Mouse (Mus musculus): ENCODE measurements around the gene Tsacc. TPM values are rescaled to one million over a fixed set of nuclear protein-coding genes. Genes with fewer than 3 reads are reported as not detected.

Tsacc gene
- total and polyA plus RNA-seq, 3 experiments = 6.7 to 11.3 (median 9.3) TPM

DNA sequence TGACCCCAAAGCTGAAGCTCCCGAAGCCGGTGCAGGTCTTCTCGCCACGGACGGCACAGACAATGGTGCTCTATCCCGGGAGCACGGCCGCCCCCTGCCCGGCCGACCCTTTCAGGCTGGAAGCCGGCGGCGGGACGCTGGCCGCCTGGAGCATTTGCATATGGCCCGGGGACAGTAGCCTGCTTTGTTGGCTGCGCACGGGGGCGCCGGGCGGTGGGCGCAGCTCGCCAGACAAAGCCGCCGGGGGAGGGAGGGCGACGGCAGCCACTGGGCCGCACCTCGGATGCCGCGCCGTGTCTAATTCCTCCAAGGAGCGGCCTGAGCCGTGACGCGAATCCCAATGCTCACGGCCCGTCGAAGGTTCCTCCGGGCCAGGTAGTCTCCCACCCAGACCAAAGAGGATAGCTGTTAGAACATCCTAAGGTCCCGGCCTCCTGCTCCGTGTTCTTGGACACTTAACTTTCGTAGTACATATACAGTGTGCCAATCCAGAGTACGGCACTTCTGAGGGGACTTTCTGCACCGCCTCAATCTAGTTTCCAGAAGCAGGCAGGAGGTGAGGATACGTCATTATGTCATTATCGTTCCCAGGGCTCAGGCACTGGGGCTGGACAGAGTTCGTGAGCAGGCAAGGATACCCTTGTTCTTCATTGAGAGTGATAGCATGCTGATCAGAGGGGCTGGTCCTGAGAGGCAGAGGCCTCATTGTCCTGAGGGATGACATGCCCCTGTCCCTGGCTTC is 55.6 kb downstream of the Tsacc start:
- in situ Hi-C loops (cut with MboI; ENCODE audit: low pct_ligation_motif_present, low pct_unique_long_range_greater_than_20kb, low sequenced_read_pairs) = loop anchor here (5.0 kb wide), 1 partner anchor 49 kb away; no protein-coding TSS in a partner anchor
- no peaks in the 10 kb centered on the region for H3K79me2 ChIP-seq (replicated peaks; ENCODE audit: control insufficient read depth, extremely low read depth, insufficient read depth, poor library complexity, severe bottlenecking)

GRCm38 (mm10) chr3:88239446-88239845 is 57.4 kb downstream of the Tsacc start:
- Histone ChIP-seq H3K27ac (ENCODE audit: insufficient read depth, low read depth) (no peak overlapping the region), H3K9me3 (replicated peaks; ENCODE audit: low read length) (no peaks in the 10 kb centered on the region), H3K79me2 (replicated peaks; ENCODE audit: control insufficient read depth, extremely low read depth, insufficient read depth, poor library complexity, severe bottlenecking) (no peaks in the 10 kb centered on the region), H3K4me3 (replicated peaks in 1 of 3; ENCODE audit: low read depth in 2 of 3, low read length in 2 of 3, poor library complexity in 1 of 3) (no peak overlapping the region), H3K4me1 (ENCODE audit: control insufficient read depth in 1 of 2, insufficient read depth in 2 of 2) (peaks cover 13 to 42% of the 10 kb centered on the region in 2 experiments), H3K4me2 (ENCODE audit: insufficient read depth, low read depth, poor library complexity, severe bottlenecking) (no peak overlapping the region), H3K9ac (ENCODE audit: insufficient read depth, low read depth) (no peak overlapping the region), H3K27me3 (replicated peaks) (peaks cover 61% of the 10 kb centered on the region), H3K36me3 (replicated peaks in 1 of 2; ENCODE audit: control insufficient read depth in 1 of 2, insufficient read depth in 1 of 2, low read length in 1 of 2) (no peaks in the 10 kb centered on the region)
- DNase-seq (ENCODE audit: extremely low read depth) = no peak
- dilution Hi-C loops (cut with MboI; ENCODE audit: extremely low pct_ligation_motif_present, extremely low pct_unique_long_range_greater_than_20kb, low sequenced_read_pairs) = no loop called here
- in situ Hi-C loops (cut with MboI; ENCODE audit: low pct_ligation_motif_present, low pct_unique_long_range_greater_than_20kb, low sequenced_read_pairs) = no loop called here
- TF ChIP-seq ETS1 (conservative IDR thresholded peaks at IDR 0.05; ENCODE audit: low read depth, low read length) (no peak), UBTF (IDR thresholded peaks at IDR 0.05; ENCODE audit: low read depth, low read length) (no peak), TCF12 (IDR thresholded peaks at IDR 0.05; ENCODE audit: low read depth, low read length) (no peak), CHD2 (IDR thresholded peaks at IDR 0.05; ENCODE audit: low read length) (no peak), ELF1 (IDR thresholded peaks at IDR 0.05; ENCODE audit: low read depth, low read length) (no peak)

More for the DNA sequence above, 55.6 kb downstream of the Tsacc start:
- Histone ChIP-seq H3K27ac (ENCODE audit: insufficient read depth, low read depth) (no peak overlapping the region), H3K36me3 (replicated peaks in 1 of 2; ENCODE audit: control insufficient read depth in 1 of 2, insufficient read depth in 1 of 2, low read length in 1 of 2) (no peaks in the 10 kb centered on the region), H3K4me1 (ENCODE audit: control insufficient read depth in 1 of 2, insufficient read depth in 2 of 2) (peaks cover 8 to 29% of the 10 kb centered on the region in 2 experiments), H3K4me2 (ENCODE audit: insufficient read depth, low read depth, poor library complexity, severe bottlenecking) (no peak overlapping the region), H3K9me3 (replicated peaks; ENCODE audit: low read length) (no peaks in the 10 kb centered on the region), H3K9ac (ENCODE audit: insufficient read depth, low read depth) (no peak overlapping the region), H3K27me3 (replicated peaks) (peaks cover 74% of the 10 kb centered on the region), H3K4me3 (replicated peaks in 1 of 3; ENCODE audit: low read depth in 2 of 3, low read length in 2 of 3, poor library complexity in 1 of 3) (no peak overlapping the region)
- TF ChIP-seq RAD21 (IDR thresholded peaks at IDR 0.05; ENCODE audit: low read depth, low read length) = no peak
- no peak for TF ChIP-seq JUND (conservative IDR thresholded peaks at IDR 0.05; ENCODE audit: low read depth, low read length)
- TF ChIP-seq MYC (IDR thresholded peaks at IDR 0.05; ENCODE audit: low read depth, low read length) = no peak
- dilution Hi-C loops (cut with MboI; ENCODE audit: extremely low pct_ligation_motif_present, extremely low pct_unique_long_range_greater_than_20kb, low sequenced_read_pairs) = no loop called here
- DNase-seq (ENCODE audit: extremely low read depth) = no peak

DNA sequence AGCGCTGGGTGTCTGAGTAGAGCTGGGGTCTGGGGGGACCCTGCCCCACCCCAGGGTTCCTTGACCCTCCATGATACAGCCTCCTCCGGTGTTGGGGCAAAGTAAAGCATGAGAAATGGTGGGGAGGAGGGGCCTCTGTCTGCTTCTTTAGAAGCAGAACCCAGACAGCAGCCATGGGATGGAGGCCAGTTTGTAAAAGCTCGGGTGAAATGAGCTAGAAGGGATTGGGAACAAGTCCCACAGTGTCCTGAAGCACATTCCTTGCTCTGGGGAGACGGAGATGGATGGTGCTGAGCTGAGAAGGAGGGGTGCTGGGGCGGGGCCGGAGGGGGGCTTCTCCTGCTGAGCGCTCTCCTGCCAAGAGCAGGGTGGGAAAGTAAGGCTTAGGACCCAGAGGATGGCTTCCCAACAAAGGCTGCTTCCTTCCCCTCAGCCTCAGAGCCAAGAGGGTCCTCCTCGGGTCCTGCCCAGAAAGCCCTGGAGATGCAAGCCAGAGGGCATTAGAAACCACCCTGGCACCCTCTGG is 57.9 kb downstream of the Tsacc start:
- in situ Hi-C loops (cut with MboI; ENCODE audit: low pct_ligation_motif_present, low pct_unique_long_range_greater_than_20kb, low sequenced_read_pairs) (no loop called here), dilution Hi-C loops (cut with MboI; ENCODE audit: extremely low pct_ligation_motif_present, extremely low pct_unique_long_range_greater_than_20kb, low sequenced_read_pairs) (no loop called here)
- H3K79me2 ChIP-seq (replicated peaks; ENCODE audit: control insufficient read depth, extremely low read depth, insufficient read depth, poor library complexity, severe bottlenecking) = no peaks in the 10 kb centered on the region
- H3K4me2 ChIP-seq (ENCODE audit: insufficient read depth, low read depth, poor library complexity, severe bottlenecking) = no peak overlapping the region
- DNase-seq (ENCODE audit: extremely low read depth) = no peak
- H3K9me3 ChIP-seq (replicated peaks; ENCODE audit: low read length) = no peaks in the 10 kb centered on the region
- no peak overlapping the region for H3K9ac ChIP-seq (ENCODE audit: insufficient read depth, low read depth)
- H3K36me3 ChIP-seq (replicated peaks in 1 of 2; ENCODE audit: control insufficient read depth in 1 of 2, insufficient read depth in 1 of 2, low read length in 1 of 2) = no peaks in the 10 kb centered on the region
- H3K27ac ChIP-seq (ENCODE audit: insufficient read depth, low read depth) = no peak overlapping the region
- no peak overlapping the region for H3K4me3 ChIP-seq (replicated peaks in 1 of 3; ENCODE audit: low read depth in 2 of 3, low read length in 2 of 3, poor library complexity in 1 of 3)
- TF ChIP-seq MXI1 (IDR thresholded peaks at IDR 0.05; ENCODE audit: low read depth, low read length) (no peak), TBP (conservative IDR thresholded peaks at IDR 0.05; ENCODE audit: low read depth, low read length) (no peak), TCF12 (IDR thresholded peaks at IDR 0.05; ENCODE audit: low read depth, low read length) (no peak), MEF2A (IDR thresholded peaks at IDR 0.05; ENCODE audit: borderline replicate concordance, low read depth, low read length) (no peak), MAX (IDR thresholded peaks at IDR 0.05; ENCODE audit: low read length) (no peak), JUN (IDR thresholded peaks at IDR 0.05; ENCODE audit: insufficient read depth, low read depth, low read length) (no peak), POLR2A (IDR thresholded peaks at IDR 0.05; ENCODE audit: low read depth, low read length) (no peak), CHD2 (IDR thresholded peaks at IDR 0.05; ENCODE audit: low read length) (no peak), RCOR1 (conservative IDR thresholded peaks at IDR 0.05; ENCODE audit: low read depth, low read length) (no peak)
- peaks cover 58% of the 10 kb centered on the region for H3K27me3 ChIP-seq (replicated peaks)
- H3K4me1 ChIP-seq (ENCODE audit: control insufficient read depth in 1 of 2, insufficient read depth in 2 of 2) = peaks cover 14 to 42% of the 10 kb centered on the region in 2 experiments
